Mouse (Mus musculus) monocyte, adult 2 months (primary cell): ENCODE data around the gene Hpd.

Experiments used
- DNase-seq, 2 experiments: peaks; one replicate each; pipeline ENCODE4 v3.0.0; 2022; ENCODE audit warnings: low spot score in 2 of 2, low read depth in 1 of 2

The Hpd gene

GRCm38 (mm10) chr5:123190912-123191311 is 8.4 kb upstream of the Hpd start:
- no peak for DNase-seq

- DNase-seq = no peak
Measured at GRCm38 (mm10) chr5:123187306-123187705, 4.8 kb upstream of the Hpd start.

GRCm38 (mm10) chr5:123185966-123186365 is 3.4 kb upstream of the Hpd start:
- no peak for DNase-seq

GRCm38 (mm10) chr5:123181536-123181935 is 991 bp downstream of the Hpd start:
- DNase-seq = no peak

DNA sequence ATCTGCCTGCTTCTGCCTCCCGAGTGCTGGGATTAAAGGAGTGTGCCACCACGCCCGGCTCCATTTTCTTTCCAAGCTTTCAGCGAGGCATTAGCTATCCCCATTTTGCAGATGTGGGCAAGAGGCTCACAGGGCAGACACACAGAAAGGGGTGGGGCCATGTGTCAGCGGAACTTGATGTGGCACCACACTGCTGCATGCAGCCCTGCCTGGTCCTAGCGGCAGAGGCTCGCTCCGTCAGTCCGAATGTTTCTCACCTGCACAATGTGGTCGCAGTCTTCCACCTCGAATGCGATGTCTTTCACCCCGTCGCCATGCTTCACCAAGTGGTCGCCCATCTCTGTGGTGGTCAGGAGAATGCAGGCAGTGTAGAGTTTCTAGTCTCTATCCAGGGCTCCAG is 2.1 kb downstream of the Hpd start:
- no peak for DNase-seq

GRCm38 (mm10) chr5:123178792-123179191 is 3.7 kb downstream of the Hpd start:
- DNase-seq = no peak

- DNase-seq = peak; percentile 63 to 74
Measured at GRCm38 (mm10) chr5:123171646-123172350, 10.7 kb downstream of the Hpd start.

- DNase-seq = no peak
Measured at GRCm38 (mm10) chr5:123170365-123170764, 12.2 kb downstream of the Hpd start.

- DNase-seq = no peak
Measured at GRCm38 (mm10) chr5:123169284-123169683, 13.2 kb downstream of the Hpd start, which contains the start of gene Psmd9. TSS of gene Psmd9 (plus strand) at chr5:123169413.

- no peak for DNase-seq
Measured at GRCm38 (mm10) chr5:123167591-123167990, 14.9 kb downstream of the Hpd start.

DNA sequence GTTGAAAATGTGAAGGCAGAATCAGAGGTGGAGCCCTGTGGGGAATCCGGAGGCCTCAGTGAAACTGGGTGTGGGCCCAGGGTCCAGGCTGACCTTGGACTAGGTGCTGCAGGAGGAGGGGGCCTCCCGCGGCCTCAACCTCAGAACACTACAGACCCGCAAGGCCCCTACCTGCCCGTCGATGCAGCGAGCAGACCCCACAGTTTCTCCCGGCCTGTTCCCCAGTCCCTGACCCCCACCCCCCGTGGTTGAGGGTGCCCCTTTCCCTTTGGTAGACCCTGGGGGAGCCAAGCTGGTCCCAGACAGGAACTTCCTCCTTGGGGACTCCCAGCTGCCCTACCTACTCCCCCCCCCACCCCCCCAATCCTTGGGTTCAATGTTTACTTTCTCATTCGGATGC is 16.1 kb downstream of the Hpd start:
- no peak for DNase-seq

DNA sequence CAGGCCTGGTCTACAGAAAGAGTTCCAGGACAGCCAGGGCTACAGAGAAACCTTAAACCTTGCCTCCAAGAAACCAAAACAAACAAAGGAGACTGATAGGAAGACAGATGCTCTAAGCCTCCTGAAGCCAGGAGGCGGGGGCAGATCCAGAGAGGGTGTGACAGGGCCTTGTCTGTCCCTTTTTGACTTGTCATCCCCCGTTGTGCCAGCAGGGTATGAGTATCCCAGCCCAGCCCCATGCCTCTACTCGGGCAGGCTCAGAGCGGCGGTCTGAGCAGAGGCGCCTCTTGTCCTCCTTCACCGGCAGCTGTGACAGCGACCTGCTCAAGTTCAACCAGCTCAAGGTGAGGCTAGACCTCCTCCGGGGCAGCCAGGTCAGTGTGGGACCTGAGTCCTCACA is 19.6 kb downstream of the Hpd start:
- no peak for DNase-seq

- DNase-seq = no peak
Measured at GRCm38 (mm10) chr5:123160341-123160740, 22.2 kb downstream of the Hpd start.

- no peak for DNase-seq
Measured at GRCm38 (mm10) chr5:123159866-123160265, 22.7 kb downstream of the Hpd start.

- no peak for DNase-seq
Measured at GRCm38 (mm10) chr5:123159446-123159845, 23.1 kb downstream of the Hpd start.

DNA sequence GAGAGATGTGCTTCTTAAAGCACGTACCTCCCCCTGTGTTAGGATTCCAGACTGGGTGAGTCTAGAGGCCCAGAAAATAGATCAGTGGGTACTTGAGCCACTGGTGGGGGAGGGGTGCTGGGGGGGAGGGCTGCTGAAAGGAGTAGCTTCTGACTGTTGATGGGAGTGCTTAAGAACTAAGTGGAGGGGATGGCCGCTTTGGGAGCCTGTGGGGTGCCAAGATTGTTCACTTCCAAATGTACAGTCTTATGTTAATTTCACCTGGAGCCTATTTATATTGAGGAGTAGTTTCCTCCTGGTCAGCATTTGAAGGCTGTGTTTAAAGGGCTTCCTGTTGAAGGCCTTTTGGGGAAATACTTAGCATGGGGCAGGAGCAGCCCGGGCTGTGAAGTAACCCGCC is 24.6 kb downstream of the Hpd start:
- DNase-seq = no peak

DNA sequence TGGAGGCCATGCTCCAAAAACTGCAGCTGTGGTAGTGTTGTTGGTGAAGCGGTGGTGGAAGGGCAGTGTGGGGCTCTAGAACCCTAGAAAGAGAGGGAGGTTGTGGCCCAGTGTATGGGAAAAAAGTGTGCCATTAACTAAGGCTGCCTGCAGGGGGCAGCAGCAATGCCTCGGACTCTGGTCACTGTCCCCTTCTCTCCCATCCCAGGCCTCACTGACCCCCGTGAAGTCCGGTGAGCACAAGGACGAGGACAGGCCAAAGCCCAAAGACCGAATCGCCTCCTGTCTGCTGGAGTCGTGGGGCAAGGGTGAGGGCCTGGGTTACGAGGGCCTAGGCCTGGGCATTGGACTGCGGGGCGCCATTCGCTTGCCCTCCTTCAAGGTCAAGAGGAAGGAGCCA is 25.8 kb downstream of the Hpd start:
- DNase-seq = no peak

DNA sequence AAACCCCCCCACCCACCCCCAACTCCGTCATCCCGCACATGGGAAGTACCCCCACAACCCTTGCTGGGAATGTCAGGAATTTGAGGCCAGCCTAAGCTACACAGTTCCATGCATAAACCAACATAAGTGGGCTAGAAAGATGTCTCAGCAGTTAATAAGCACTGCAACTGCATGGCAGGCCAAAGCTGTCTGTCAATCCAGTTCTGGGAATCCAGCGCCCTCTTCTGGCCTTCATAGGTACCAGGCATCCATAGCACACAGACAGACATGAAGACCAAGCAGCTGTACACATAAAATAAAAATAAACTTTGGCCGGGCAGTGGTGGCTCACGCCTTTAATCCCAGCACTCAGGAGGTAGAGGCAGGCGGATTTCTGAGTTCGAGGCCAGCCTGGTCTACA is 27.1 kb downstream of the Hpd start:
- peak; percentile 45 to 55 for DNase-seq

GRCm38 (mm10) chr5:123152901-123153300 is 29.6 kb downstream of the Hpd start:
- no peak for DNase-seq

GRCm38 (mm10) chr5:123151707-123152362 is 30.7 kb downstream of the Hpd start:
- DNase-seq = no peak

GRCm38 (mm10) chr5:123151077-123151476 is 31.4 kb downstream of the Hpd start:
- DNase-seq = peak; percentile 55 to 67

- no peak for DNase-seq
Measured at GRCm38 (mm10) chr5:123150641-123151040, 31.9 kb downstream of the Hpd start.
